Mouse (Mus musculus): ENCODE data around the gene Scamp4.

Scamp4 gene

GRCm38 (mm10) chr10:80654866-80655265 is 52.2 kb downstream of the Scamp4 start:
- DNase-seq (ENCODE audit: low read depth): no peak

- DNase-seq (ENCODE audit: low read depth): no peak
Observed at GRCm38 (mm10) chr10:80655406-80656129, 52.9 kb downstream of the Scamp4 start.

- DNase-seq (ENCODE audit: low read depth): peak; percentile 92
Observed at GRCm38 (mm10) chr10:80656130-80656862, 53.6 kb downstream of the Scamp4 start.

GRCm38 (mm10) chr10:80656863-80657623 is 54.4 kb downstream of the Scamp4 start, which contains the start of gene Btbd2:
Gene Btbd2 (minus strand): TSS chr10:80657071.
- peak; percentile 48 for DNase-seq (ENCODE audit: low read depth)

GRCm38 (mm10) chr10:80658194-80658840 is 55.6 kb downstream of the Scamp4 start:
- DNase-seq (ENCODE audit: low read depth): no peak

- peak; percentile 51 for DNase-seq (ENCODE audit: low read depth)
Observed at GRCm38 (mm10) chr10:80658841-80659202, 56.1 kb downstream of the Scamp4 start.

GRCm38 (mm10) chr10:80659213-80659612 is 56.5 kb downstream of the Scamp4 start:
- peak; percentile 74 for DNase-seq (ENCODE audit: low read depth)

- DNase-seq (ENCODE audit: low read depth): peak; percentile 74
Observed at GRCm38 (mm10) chr10:80661149-80661548, 58.5 kb downstream of the Scamp4 start.

- no peak for DNase-seq (ENCODE audit: low read depth)
Observed at GRCm38 (mm10) chr10:80663485-80664196, 61.0 kb downstream of the Scamp4 start.

- DNase-seq (ENCODE audit: low read depth): no peak
Observed at GRCm38 (mm10) chr10:80664197-80665015, 61.7 kb downstream of the Scamp4 start.

GRCm38 (mm10) chr10:80665016-80665380 is 62.3 kb downstream of the Scamp4 start:
- no peak for DNase-seq (ENCODE audit: low read depth)
